Mouse (Mus musculus): ENCODE measurements around the gene Kirrel. TPM values are rescaled to one million over a fixed set of nuclear protein-coding genes. Genes with fewer than 3 reads are reported as not detected.

The Kirrel gene
- polyA plus RNA-seq, 1 experiment from 2014 or later: 11.6 TPM

- no peak overlapping the region for H3K27ac ChIP-seq (replicated peaks)
- H3K27me3 ChIP-seq (ENCODE audit: low read depth, poor library complexity, severe bottlenecking): no peaks in the 10 kb centered on the region
- H3K4me1 ChIP-seq: peaks cover 88% of the 10 kb centered on the region
- no peaks in the 10 kb centered on the region for H3K9me3 ChIP-seq (replicated peaks)
- H3K36me3 ChIP-seq: peaks cover 63% of the 10 kb centered on the region
- WGBS: 72% methylated on average over 5 of the region's 5 CpGs
- DNase-seq (ENCODE audit: low spot score): no peak
- no peak overlapping the region for H3K4me3 ChIP-seq
Measured at GRCm38 (mm10) chr3:87162380-87162779, 12.2 kb downstream of the Kirrel start.

- Histone ChIP-seq H3K27me3 (ENCODE audit: low read depth, poor library complexity, severe bottlenecking) (no peaks in the 10 kb centered on the region), H3K4me1 (peaks cover 96% of the 10 kb centered on the region), H3K36me3 (peaks cover 62% of the 10 kb centered on the region), H3K4me3 (no peak overlapping the region), H3K27ac (replicated peaks) (0 out of 2 replicates have a peak overlapping the region, but pooled peaks have one; percentile 63), H3K9me3 (replicated peaks) (no peaks in the 10 kb centered on the region)
- 92% methylated on average over 5 of the region's 5 CpGs for WGBS
- DNase-seq (ENCODE audit: low spot score): no peak
Measured at GRCm38 (mm10) chr3:87161601-87162000, 12.9 kb downstream of the Kirrel start.

- H3K36me3 ChIP-seq: peaks cover 63% of the 10 kb centered on the region
- H3K27me3 ChIP-seq (ENCODE audit: low read depth, poor library complexity, severe bottlenecking): no peaks in the 10 kb centered on the region
Measured at GRCm38 (mm10) chr3:87160819-87161509, 13.6 kb downstream of the Kirrel start.

GRCm38 (mm10) chr3:87159190-87159589 is 15.4 kb downstream of the Kirrel start:
- Histone ChIP-seq H3K4me3 (no peak overlapping the region), H3K27me3 (ENCODE audit: low read depth, poor library complexity, severe bottlenecking) (no peaks in the 10 kb centered on the region), H3K4me1 (peaks cover 91% of the 10 kb centered on the region), H3K9me3 (replicated peaks) (no peaks in the 10 kb centered on the region), H3K27ac (replicated peaks) (peak overlapping the region; percentile 78), H3K36me3 (peaks cover 61% of the 10 kb centered on the region)
- no peak for DNase-seq (ENCODE audit: low spot score)
- WGBS: 73% methylated on average over 7 of the region's 7 CpGs

More at GRCm38 (mm10) chr3:87160819-87161509, 13.6 kb downstream of the Kirrel start:
- DNase-seq (ENCODE audit: low spot score): no peak
- Histone ChIP-seq H3K4me1 (peaks cover 91% of the 10 kb centered on the region), H3K4me3 (no peak overlapping the region), H3K27ac (replicated peaks) (peak overlapping the region; percentile 63; the same call in 1 of the 2 replicates), H3K9me3 (replicated peaks) (no peaks in the 10 kb centered on the region)
- 64% methylated on average over 6 of the region's 6 CpGs for WGBS

DNA sequence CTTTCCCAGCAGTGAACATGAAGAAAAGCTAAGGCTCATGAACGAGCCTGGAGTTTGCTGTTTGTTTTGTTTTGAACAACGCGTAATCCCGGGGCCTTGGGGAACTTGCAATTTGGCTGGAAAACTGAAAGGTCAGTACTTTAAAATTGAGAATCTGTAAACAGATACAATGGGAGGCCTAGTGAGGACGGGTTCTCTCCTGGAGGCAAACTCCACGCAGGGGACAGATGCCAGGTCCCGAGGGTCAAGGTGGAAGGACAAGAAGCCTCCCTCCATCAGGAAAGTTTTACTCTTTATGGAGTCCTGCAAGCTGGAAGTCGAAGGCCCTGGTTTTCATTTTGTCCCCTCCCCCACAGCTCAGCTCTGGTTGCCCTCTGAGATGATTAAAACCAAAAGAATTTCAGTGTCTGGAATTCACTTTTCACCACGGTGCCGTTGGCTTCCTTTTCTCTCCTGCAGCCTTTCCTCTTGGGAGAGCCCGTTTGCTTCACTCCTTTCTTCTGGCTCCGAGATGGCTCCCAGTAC is 16.7 kb downstream of the Kirrel start:
- H3K9me3 ChIP-seq (replicated peaks): no peaks in the 10 kb centered on the region
- DNase-seq (ENCODE audit: low spot score): peak; percentile 50
- H3K4me3 ChIP-seq: 0 out of 2 replicates have a peak overlapping the region, but pooled peaks have one; percentile 22
- H3K36me3 ChIP-seq: peaks cover 48% of the 10 kb centered on the region
- no peaks in the 10 kb centered on the region for H3K27me3 ChIP-seq (ENCODE audit: low read depth, poor library complexity, severe bottlenecking)
- peaks cover 93% of the 10 kb centered on the region for H3K4me1 ChIP-seq
- 21% methylated on average over 12 of the region's 12 CpGs for WGBS
- H3K27ac ChIP-seq (replicated peaks): peak overlapping the region; percentile 78

DNA sequence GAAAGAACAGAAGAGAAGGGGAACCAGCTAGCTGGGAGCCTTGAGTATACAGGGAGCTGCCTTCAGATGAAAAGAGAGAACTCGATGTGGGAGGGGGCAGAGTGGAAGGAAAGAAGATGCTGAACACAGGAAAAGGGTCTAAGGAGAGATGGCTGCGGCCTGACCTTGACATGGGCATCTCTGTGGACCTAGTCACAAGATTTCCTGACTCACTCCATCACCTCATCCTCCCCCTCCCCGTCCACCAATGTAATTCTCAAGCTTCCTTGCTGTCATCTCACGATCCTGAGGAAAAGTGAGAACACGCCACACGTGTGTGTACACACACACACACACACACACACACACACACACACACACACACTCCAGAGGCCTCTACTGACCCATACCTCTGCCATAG is 17.2 kb downstream of the Kirrel start:
- Histone ChIP-seq H3K9me3 (replicated peaks) (no peaks in the 10 kb centered on the region), H3K4me3 (0 out of 2 replicates have a peak overlapping the region, but pooled peaks have one; percentile 22), H3K4me1 (peaks cover 93% of the 10 kb centered on the region), H3K27me3 (ENCODE audit: low read depth, poor library complexity, severe bottlenecking) (no peaks in the 10 kb centered on the region), H3K27ac (replicated peaks) (peak overlapping the region; percentile 78), H3K36me3 (peaks cover 42% of the 10 kb centered on the region)
- 72% methylated on average over 6 of the region's 6 CpGs for WGBS
- no peak for DNase-seq (ENCODE audit: low spot score)

DNA sequence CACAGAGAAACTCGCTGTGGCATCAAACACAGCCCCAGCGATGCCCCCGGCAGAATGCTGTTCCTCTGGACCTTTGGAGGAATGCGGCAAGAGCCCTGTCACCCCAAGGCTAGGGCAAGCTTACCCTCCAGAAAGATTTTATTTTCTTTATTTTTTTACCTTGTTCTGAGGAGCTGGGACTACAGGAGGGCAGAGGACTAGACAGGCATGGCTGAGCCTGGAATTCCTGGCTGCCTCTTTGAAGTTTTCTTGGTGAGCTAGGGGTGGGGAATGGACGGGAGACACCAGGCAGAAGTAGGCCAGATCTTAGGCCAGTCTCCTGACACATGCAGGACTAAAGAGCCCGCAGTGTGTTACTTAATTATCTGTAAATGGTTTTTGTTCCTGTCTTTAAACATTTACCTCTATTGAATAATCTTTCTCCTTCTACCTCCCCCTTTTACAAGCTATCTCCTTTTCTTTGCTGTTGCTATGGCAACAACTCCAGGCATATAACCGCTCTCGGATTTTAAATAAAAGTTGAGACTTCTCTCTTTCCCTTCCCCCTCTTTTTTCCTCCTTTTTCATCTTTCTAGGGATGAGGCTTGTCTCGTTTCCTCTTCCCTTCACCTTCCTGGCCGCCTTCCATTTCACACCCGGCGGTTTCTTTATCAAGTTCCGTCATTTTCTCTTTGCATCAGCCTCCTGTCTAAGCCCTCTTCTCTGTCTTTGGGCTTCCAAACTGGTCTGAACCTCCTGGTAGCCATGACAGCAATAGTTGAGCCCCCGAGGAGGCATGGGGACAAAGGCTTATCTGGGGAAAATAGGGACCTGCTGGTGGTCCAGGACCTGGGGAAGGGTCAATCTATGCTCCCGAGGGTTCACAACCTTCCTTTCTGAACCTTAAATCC is 19.9 kb downstream of the Kirrel start:
- peak; percentile 43 for DNase-seq (ENCODE audit: low spot score)
- WGBS: 23% methylated on average over 15 of the region's 15 CpGs
- peaks cover 95% of the 10 kb centered on the region for H3K4me1 ChIP-seq
- H3K27ac ChIP-seq (replicated peaks): peak overlapping the region; percentile 77
- no peaks in the 10 kb centered on the region for H3K9me3 ChIP-seq (replicated peaks)
- peak overlapping the region; percentile 18; the same call in 1 of the 2 replicates for H3K4me3 ChIP-seq
- peaks cover 23% of the 10 kb centered on the region for H3K36me3 ChIP-seq
- H3K27me3 ChIP-seq (ENCODE audit: low read depth, poor library complexity, severe bottlenecking): no peaks in the 10 kb centered on the region

DNA sequence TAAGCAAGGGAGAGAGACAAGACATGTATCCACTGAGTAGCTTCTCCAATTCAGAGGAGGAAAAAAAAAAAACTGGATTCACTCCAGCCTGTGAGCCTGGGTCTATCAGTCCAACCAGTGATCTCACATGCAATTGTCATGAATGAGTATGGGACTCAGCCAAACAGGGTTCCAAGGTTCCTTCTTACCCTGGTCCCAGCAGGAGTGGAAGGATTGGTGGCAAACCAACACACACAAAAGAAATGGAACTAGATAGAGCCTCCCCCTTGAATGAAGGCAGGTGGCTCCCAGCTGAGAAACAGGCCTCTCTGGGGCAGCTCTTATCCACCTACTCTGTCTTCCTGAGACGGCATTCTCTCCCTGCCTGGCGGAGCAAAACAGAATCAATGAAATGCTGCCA is 21.5 kb downstream of the Kirrel start:
- no peak overlapping the region for H3K4me3 ChIP-seq
- DNase-seq (ENCODE audit: low spot score): no peak
- no peaks in the 10 kb centered on the region for H3K27me3 ChIP-seq (ENCODE audit: low read depth, poor library complexity, severe bottlenecking)
- H3K27ac ChIP-seq (replicated peaks): peak overlapping the region; percentile 46
- peaks cover 85% of the 10 kb centered on the region for H3K4me1 ChIP-seq
- WGBS: 32% methylated on average over 2 of the region's 2 CpGs
- peaks cover 29% of the 10 kb centered on the region for H3K36me3 ChIP-seq
- no peaks in the 10 kb centered on the region for H3K9me3 ChIP-seq (replicated peaks)

- Histone ChIP-seq H3K4me1 (peaks cover 77% of the 10 kb centered on the region), H3K9me3 (replicated peaks) (no peaks in the 10 kb centered on the region), H3K4me3 (no peak overlapping the region), H3K27me3 (ENCODE audit: low read depth, poor library complexity, severe bottlenecking) (no peaks in the 10 kb centered on the region), H3K27ac (replicated peaks) (peak overlapping the region; percentile 62), H3K36me3 (peaks cover 32% of the 10 kb centered on the region)
- no peak for DNase-seq (ENCODE audit: low spot score)
- 85% methylated on average over 4 of the region's 4 CpGs for WGBS
Measured at GRCm38 (mm10) chr3:87152111-87152738, 22.3 kb downstream of the Kirrel start.

DNA sequence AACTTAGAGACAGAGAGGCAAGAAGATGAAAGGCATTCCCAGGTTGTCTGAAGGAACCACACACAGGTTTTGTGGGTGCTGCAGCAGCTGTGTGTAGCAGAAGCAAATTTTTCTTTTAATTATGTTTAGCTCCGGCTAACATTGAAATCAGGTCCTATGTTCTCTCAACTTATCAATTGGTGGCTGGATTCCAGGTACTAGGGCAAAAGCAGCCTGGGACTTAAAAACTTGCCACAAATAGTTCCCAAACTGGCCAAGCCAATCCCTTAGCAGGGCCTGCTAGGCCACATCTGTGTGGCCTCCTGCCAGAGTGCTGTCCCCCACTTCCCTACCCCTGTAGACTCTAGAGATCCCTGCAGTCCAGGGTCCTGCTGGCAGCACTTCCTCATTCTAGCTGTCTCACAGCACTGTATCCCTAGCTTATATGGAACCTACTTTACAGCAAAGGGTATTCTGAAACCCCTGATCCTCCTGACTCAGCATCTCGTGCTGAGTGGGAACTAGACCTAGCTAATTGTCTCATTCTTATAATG is 23.2 kb downstream of the Kirrel start:
- no peaks in the 10 kb centered on the region for H3K27me3 ChIP-seq (ENCODE audit: low read depth, poor library complexity, severe bottlenecking)
- DNase-seq (ENCODE audit: low spot score): no peak
- 73% methylated on average over 2 of the region's 2 CpGs for WGBS
- peaks cover 38% of the 10 kb centered on the region for H3K36me3 ChIP-seq
- H3K4me3 ChIP-seq: peak overlapping the region; percentile 31; the same call in 1 of the 2 replicates
- peaks cover 68% of the 10 kb centered on the region for H3K4me1 ChIP-seq
- no peaks in the 10 kb centered on the region for H3K9me3 ChIP-seq (replicated peaks)
- peak overlapping the region; percentile 83 for H3K27ac ChIP-seq (replicated peaks)

- H3K4me1 ChIP-seq: peaks cover 66% of the 10 kb centered on the region
- peak overlapping the region; percentile 83 for H3K27ac ChIP-seq (replicated peaks)
- peaks cover 40% of the 10 kb centered on the region for H3K36me3 ChIP-seq
- WGBS: 1% methylated on average over 16 of the region's 16 CpGs
- no peaks in the 10 kb centered on the region for H3K9me3 ChIP-seq (replicated peaks)
- H3K27me3 ChIP-seq (ENCODE audit: low read depth, poor library complexity, severe bottlenecking): no peaks in the 10 kb centered on the region
- DNase-seq (ENCODE audit: low spot score): peak; percentile 66
- peak overlapping the region; percentile 31; the same call in 1 of the 2 replicates for H3K4me3 ChIP-seq
Measured at GRCm38 (mm10) chr3:87150689-87151244, 23.8 kb downstream of the Kirrel start.
